Mouse (Mus musculus) E14TG2a.4 (cell line): ENCODE results near the gene Ltb.
A peak's percentile ranks its signal among the peaks of the same experiment; 100 is the strongest.

Experiments used
- H3K27me3 ChIP-seq: 2 replicates; pipeline ENCODE4 v1.6.1; 2014; ENCODE audit warnings: low read length, control low read depth; ENCODE audit not compliant: insufficient read depth
- H3K36me3 ChIP-seq: 2 replicates; pipeline ENCODE4 v1.6.1; 2014; ENCODE audit warnings: low read length, control low read depth; ENCODE audit not compliant: insufficient read depth
- H3K4me1 ChIP-seq: replicated peaks from 2 replicates; pipeline ENCODE4 v1.6.1; 2014; ENCODE audit warnings: low read depth, low read length, control low read depth
- H3K4me3 ChIP-seq: replicated peaks from 2 replicates; pipeline ENCODE4 v1.5.1; 2014; ENCODE audit warnings: mild to moderate bottlenecking, low read length
- H3K9me3 ChIP-seq: 2 replicates; pipeline ENCODE4 v1.6.1; 2014; ENCODE audit warnings: low read length, control low read depth
- CTCF ChIP-seq: conservative IDR thresholded peaks from 2 replicates; pipeline ENCODE4 v1.5.1; 2014; ENCODE audit warnings: low read length
- NANOG ChIP-seq: IDR thresholded peaks from 2 replicates; pipeline ENCODE4 v1.6.1; 2014; ENCODE audit warnings: borderline replicate concordance, low read length, mixed read lengths
- POU5F1 ChIP-seq: IDR thresholded peaks from 2 replicates; pipeline ENCODE4 v1.6.1; 2014; ENCODE audit warnings: low read length, borderline replicate concordance

Ltb gene

GRCm38 (mm10) chr17:35155451-35155850 is 38.8 kb upstream of the Ltb start:
- Histone ChIP-seq H3K4me1 (peaks cover 74% of the 10 kb centered on the region), H3K36me3 (peaks cover 99% of the 10 kb centered on the region), H3K9me3 (no peaks in the 10 kb centered on the region), H3K4me3 (no peak overlapping the region; the same call in 1 of the 2 replicates), H3K27me3 (no peaks in the 10 kb centered on the region)
- TF ChIP-seq NANOG (no peak), CTCF (no peak), POU5F1 (no peak)

GRCm38 (mm10) chr17:35156461-35157200 is 37.6 kb upstream of the Ltb start:
- Histone ChIP-seq H3K36me3 (peaks cover 100% of the 10 kb centered on the region), H3K4me1 (peaks cover 82% of the 10 kb centered on the region), H3K9me3 (no peaks in the 10 kb centered on the region), H3K4me3 (peak overlapping the region; percentile 26; the same call in 1 of the 2 replicates), H3K27me3 (no peaks in the 10 kb centered on the region)
- TF ChIP-seq CTCF, result no peak
- TF ChIP-seq NANOG, result no peak
- TF ChIP-seq POU5F1, result no peak

GRCm38 (mm10) chr17:35157254-35157653 is 37.0 kb upstream of the Ltb start:
- peak overlapping the region; percentile 26; the same call in 1 of the 2 replicates for H3K4me3 ChIP-seq
- no peaks in the 10 kb centered on the region for H3K27me3 ChIP-seq

GRCm38 (mm10) chr17:35157661-35158175 is 36.5 kb upstream of the Ltb start:
- Histone ChIP-seq H3K4me1 (peaks cover 90% of the 10 kb centered on the region), H3K36me3 (peaks cover 100% of the 10 kb centered on the region), H3K9me3 (no peaks in the 10 kb centered on the region), H3K4me3 (no peak overlapping the region), H3K27me3 (no peaks in the 10 kb centered on the region)
- TF ChIP-seq POU5F1, result no peak
- no peak for TF ChIP-seq NANOG
- no peak for TF ChIP-seq CTCF

More at GRCm38 (mm10) chr17:35157254-35157653, 37.0 kb upstream of the Ltb start:
- peaks cover 100% of the 10 kb centered on the region for H3K36me3 ChIP-seq
- TF ChIP-seq NANOG (no peak), POU5F1 (no peak), CTCF (no peak)
- no peaks in the 10 kb centered on the region for H3K9me3 ChIP-seq
- H3K4me1 ChIP-seq, result peaks cover 89% of the 10 kb centered on the region

GRCm38 (mm10) chr17:35158850-35159593 is 35.2 kb upstream of the Ltb start:
- Histone ChIP-seq H3K4me3 (no peak overlapping the region), H3K36me3 (peaks cover 100% of the 10 kb centered on the region), H3K9me3 (no peaks in the 10 kb centered on the region), H3K27me3 (no peaks in the 10 kb centered on the region), H3K4me1 (peaks cover 98% of the 10 kb centered on the region)
- TF ChIP-seq POU5F1, result no peak
- no peak for TF ChIP-seq NANOG
- TF ChIP-seq CTCF, result no peak

GRCm38 (mm10) chr17:35159638-35160037 is 34.6 kb upstream of the Ltb start:
- no peaks in the 10 kb centered on the region for H3K9me3 ChIP-seq
- H3K36me3 ChIP-seq, result peaks cover 93% of the 10 kb centered on the region
- H3K4me3 ChIP-seq, result no peak overlapping the region
- peaks cover 92% of the 10 kb centered on the region for H3K4me1 ChIP-seq
- H3K27me3 ChIP-seq, result no peaks in the 10 kb centered on the region
- TF ChIP-seq NANOG, result no peak
- no peak for TF ChIP-seq POU5F1
- TF ChIP-seq CTCF, result no peak

GRCm38 (mm10) chr17:35161421-35161820 is 32.8 kb upstream of the Ltb start:
- TF ChIP-seq CTCF (no peak), POU5F1 (no peak), NANOG (no peak)
- peaks cover 83% of the 10 kb centered on the region for H3K4me1 ChIP-seq
- H3K4me3 ChIP-seq, result peak overlapping the region; percentile 99
- H3K36me3 ChIP-seq, result peaks cover 76% of the 10 kb centered on the region
- H3K9me3 ChIP-seq, result no peaks in the 10 kb centered on the region
- no peaks in the 10 kb centered on the region for H3K27me3 ChIP-seq

- TF ChIP-seq NANOG (no peak), POU5F1 (no peak), CTCF (no peak)
- H3K9me3 ChIP-seq, result no peaks in the 10 kb centered on the region
- H3K4me3 ChIP-seq, result peak overlapping the region; percentile 99
- no peaks in the 10 kb centered on the region for H3K27me3 ChIP-seq
- H3K4me1 ChIP-seq, result peaks cover 78% of the 10 kb centered on the region
- peaks cover 69% of the 10 kb centered on the region for H3K36me3 ChIP-seq
Observed at GRCm38 (mm10) chr17:35162121-35162520, 32.1 kb upstream of the Ltb start.
